Mouse (Mus musculus): Measurements from ENCODE around the gene Ankrd11.

Ankrd11 gene

DNA sequence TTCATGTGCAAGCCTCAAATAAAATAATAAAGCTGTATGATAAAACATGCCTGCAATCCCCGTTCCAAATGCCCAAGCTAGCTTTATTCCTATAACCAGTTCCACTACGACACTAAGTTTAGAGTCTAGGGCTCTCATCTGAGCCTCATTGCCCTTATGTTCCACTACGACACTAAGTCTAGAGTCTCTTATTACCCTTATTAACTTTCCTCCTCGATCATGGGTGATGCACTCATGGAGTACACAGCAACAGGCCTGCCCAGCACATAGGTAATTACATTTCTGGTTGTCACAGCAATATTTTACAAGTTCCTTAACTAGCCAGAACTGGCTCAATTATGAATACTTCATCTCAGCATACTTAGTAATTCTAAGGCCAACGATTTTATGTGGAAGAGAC lies 36.3 kb downstream of the Ankrd11 start:
- no peak for DNase-seq (ENCODE audit: low read depth, low spot score)

- no peak for DNase-seq (ENCODE audit: low read depth, low spot score)
Observed at GRCm38 (mm10) chr8:123005328-123005727, 36.7 kb downstream of the Ankrd11 start.

GRCm38 (mm10) chr8:123004033-123004922 lies 37.8 kb downstream of the Ankrd11 start:
- DNase-seq (ENCODE audit: low read depth, low spot score), result no peak

DNA sequence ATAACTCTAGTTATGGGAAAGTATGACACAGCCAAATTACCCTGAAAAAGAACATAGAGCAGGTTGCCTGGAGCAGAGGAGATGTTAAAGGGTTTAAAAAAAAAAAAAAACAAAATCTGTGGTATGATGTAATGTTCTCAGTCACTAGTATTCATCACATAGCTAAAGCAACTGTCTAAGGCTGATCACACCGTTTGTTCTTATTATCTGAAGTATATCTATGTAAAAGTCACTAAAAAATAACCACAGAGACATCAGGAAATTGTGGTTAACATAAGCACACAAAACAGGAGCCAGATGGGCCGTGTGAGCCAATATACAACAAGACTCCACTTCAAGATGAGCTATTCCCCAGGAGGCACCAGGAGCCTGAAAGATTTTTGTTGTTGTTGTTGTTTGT lies 41.8 kb downstream of the Ankrd11 start:
- DNase-seq (ENCODE audit: low read depth, low spot score), result no peak

DNA sequence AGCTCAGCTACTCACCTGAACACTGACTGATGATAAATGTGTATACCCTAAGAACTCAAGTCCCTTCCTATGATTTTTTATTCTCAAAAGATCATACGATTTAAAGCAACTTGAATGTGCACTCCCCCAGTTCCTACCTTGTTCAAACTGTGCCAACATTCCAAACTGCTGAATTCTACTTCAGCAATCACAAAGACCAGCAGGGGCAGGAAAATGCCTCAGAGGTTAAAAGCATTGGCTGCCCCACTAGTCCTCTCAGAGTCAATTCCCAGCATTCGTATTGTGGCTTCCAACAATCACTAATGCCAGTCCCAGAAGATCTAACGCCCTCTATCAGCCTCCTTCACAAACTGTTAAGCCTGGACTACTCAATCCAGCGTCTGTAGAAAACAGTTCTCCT lies 44.1 kb downstream of the Ankrd11 start:
- no peak for DNase-seq (ENCODE audit: low read depth, low spot score)

DNA sequence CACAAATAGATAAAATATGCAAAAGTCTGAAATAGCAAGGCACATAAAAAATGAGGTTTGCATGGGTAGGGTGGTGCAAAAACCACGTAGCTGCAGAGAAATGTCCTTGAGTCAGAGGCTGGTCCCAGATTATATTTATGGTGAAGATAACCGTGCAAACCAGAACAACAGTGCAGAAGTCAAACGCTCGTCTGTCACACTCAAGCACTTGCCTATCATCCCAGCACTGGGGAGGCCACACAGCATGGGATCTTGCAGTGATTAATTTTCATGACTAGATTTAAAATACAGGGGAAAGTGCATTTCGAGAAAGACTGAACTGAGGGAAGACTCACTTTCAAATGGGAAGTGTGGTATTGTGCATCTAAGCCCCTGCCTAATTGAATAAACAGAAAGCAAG lies 48.3 kb downstream of the Ankrd11 start:
- no peak for DNase-seq (ENCODE audit: low read depth, low spot score)

- no peak for DNase-seq (ENCODE audit: low read depth, low spot score)
Observed at GRCm38 (mm10) chr8:122993031-122993430, 49.0 kb downstream of the Ankrd11 start.

DNA sequence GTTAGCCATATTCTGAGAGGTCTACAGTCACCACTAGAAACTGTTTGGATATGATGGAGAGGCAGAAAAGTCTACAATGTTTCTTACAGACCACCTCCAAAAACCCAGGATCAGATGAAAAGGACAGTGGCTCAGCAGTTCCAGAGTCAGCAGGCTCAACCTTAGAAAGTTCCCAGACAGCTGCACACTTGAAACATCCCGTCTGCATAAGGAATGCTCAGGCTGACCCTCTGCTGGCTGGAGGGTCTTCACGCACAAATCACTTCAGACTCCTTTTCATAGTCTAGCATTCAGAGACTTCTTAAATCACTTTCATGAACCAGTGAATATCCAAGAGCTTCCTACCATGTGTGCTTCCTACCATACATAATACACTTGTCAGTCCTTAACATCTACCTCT lies 49.8 kb downstream of the Ankrd11 start:
- no peak for DNase-seq (ENCODE audit: low read depth, low spot score)

DNA sequence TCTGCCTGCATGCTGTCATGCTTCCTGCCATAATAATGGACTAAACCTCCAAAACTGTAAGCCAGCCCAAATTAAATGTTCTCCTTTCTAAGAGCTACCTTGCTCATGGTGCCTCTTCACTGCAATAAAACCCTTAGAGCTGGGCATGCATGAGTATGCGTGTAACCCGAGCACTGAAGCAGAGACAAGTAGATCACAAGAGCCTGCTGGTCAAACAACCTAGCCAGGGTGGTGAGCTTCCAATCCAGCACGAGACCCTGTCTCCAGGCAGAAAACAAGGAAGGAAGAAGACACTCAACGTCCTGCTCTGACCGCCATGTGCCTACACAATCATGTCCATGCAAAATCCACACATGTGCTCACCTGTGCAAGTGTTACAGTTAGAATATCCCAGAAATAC lies 50.7 kb downstream of the Ankrd11 start:
- no peak for DNase-seq (ENCODE audit: low read depth, low spot score)

GRCm38 (mm10) chr8:122989976-122990375 lies 52.1 kb downstream of the Ankrd11 start:
- no peak for DNase-seq (ENCODE audit: low read depth, low spot score)

- no peak for DNase-seq (ENCODE audit: low read depth, low spot score)
Observed at GRCm38 (mm10) chr8:122988955-122989354, 53.1 kb downstream of the Ankrd11 start.

DNA sequence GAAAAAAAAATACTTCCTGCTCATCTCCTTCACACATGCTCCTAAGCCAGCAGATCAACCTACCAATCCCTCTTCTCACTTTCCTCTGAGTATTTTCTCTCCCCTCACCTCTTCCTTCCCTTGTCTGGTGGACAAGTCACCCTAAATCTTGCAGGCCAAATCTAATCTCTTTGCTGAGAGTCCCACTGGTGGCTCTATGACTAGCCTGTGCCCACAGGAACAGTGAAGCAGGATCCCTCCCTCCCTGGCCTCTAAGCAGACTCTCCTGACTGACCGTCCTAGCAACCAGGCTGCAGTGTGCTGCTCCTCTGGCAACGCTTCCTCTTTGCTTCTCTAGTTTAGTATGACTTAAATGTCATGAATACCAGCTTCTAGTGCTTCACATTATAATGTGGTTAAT lies 54.8 kb downstream of the Ankrd11 start:
- no peak for DNase-seq (ENCODE audit: low read depth, low spot score)

- no peak for DNase-seq (ENCODE audit: low read depth, low spot score)
Observed at GRCm38 (mm10) chr8:122986501-122987184, 55.4 kb downstream of the Ankrd11 start.

- DNase-seq (ENCODE audit: low read depth, low spot score), result no peak
Observed at GRCm38 (mm10) chr8:122984175-122984574, 57.9 kb downstream of the Ankrd11 start.

- no peak for DNase-seq (ENCODE audit: low read depth, low spot score)
Observed at GRCm38 (mm10) chr8:122983178-122983942, 58.7 kb downstream of the Ankrd11 start.

- DNase-seq (ENCODE audit: low read depth, low spot score), result no peak
Observed at GRCm38 (mm10) chr8:122981646-122982045, 60.4 kb downstream of the Ankrd11 start.

DNA sequence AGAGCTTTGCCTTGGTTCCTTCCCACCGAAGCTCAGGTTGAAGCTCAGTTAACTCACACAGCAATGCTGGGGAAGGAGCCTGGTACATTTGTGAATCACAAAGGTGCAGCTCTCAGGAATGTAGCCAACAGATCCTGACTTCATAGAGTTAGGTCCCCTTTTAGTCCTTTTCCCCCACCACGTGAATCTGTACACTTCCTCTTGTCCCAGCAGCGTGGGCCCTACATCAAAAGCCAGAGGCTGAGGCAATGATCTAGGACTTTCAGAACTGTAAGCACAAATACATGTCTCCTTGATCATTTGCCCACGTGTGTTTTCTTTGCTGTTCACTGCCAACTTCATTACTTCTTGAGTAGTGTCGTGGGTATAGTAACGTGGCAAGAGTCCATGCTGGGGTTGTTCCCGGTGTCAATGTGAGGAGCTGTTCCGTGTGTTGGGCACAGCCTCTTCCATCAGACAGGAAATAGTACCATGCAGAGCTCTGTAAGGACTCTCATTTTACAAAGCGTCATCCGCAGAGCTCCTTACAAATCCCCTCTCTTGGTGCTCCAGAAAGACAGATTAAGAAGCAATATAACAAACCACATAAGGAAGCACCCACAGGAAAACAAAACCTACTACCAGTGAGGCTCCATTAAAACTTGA lies 62.1 kb downstream of the Ankrd11 start:
- no peak for DNase-seq (ENCODE audit: low read depth, low spot score)

DNA sequence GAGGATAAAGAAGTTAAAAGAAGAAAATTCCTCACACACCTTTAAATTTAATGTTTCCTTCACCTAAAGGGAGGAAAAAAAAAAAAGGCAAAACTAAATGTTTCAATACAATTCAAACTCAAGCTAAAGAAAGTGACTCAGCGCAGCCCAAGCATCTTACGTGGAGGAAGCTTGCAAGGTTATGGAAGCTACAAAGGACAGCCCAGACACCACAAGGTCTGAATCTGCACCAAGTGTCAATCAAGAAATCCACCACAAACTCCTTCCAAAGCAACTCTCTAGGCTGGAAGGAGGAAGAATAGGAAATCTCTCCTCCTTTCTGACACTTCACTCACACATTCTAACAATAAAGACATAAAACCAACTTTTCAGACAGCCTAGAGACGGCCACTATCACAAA lies 62.7 kb downstream of the Ankrd11 start:
- DNase-seq (ENCODE audit: low read depth, low spot score), result no peak

DNA sequence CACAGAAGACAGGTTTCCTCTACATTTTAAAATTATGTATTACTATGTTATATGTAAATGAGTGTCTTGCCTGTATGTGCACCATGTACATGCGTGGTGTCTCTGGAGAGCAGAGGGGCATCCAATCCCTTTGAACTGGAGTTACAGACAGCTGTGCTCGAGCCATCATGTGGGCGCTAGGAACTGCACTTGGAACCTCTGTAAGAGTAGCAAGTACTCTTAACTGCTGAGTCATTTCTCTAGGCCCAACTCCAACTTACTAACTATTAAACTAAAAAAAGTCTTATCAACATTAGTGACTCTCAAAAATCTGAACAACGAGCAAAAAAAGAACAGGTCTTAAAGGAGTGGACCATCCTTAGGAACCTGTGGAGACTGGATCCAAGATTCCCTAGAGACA lies 66.0 kb downstream of the Ankrd11 start:
- DNase-seq (ENCODE audit: low read depth, low spot score), result no peak

DNA sequence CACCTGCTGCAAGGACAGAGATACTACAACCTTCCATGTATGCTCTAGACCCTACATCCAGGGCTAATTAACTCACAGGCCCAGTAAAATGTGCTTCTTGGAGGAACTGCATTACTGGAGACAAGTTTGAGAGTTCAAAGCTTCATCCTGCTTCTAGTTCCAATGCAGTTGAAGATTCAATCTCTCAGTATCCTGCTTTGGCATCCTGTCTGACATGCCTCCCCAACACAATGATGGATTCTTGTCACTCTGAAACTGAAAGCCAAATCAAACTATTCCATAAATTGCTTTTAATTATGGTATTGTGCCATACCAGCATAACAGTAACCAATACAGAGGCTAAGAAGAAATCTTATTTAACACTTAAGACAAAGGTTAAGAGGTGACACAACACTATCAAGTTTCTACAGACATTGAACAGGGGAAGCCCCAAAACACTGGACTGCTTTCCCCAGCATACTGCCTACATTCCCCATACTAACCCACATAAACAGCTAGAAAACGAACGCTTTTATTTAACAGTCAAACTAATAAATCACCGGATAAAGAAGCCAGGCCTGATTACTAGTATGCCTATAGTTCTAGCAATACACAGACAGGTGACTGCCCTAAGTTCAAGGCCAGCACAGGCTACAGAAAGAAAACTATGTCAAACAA lies 72.0 kb downstream of the Ankrd11 start:
- no peak for DNase-seq (ENCODE audit: low read depth, low spot score)

DNA sequence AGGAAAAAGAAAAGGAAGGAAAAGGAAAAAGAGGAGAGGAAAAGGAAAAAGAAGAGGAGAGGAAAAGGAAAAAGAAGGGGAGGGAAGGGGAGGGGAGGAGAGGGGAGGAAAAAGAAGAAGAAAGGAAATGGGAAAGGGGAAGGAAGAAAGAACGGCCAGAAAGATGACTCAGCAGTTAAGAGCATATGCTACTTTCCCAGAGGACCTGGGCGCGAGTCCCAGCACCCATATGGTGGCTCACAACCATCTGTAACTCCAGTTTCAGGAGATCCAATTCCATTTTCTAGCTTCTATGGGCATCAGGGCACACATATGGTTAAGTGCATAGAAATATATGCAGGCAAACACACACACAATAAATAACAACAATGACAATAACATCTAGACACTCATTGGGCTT lies 73.9 kb downstream of the Ankrd11 start:
- no peak for DNase-seq (ENCODE audit: low read depth, low spot score)
